Mouse (Mus musculus): ENCODE measurements around the gene Rev1. TPM values are rescaled to one million over a fixed set of nuclear protein-coding genes. Genes with fewer than 3 reads are reported as not detected.

Rev1 gene
- total RNA-seq (2023), result 30.8 TPM

GRCm38 (mm10) chr1:38129501-38130267, at the start of gene Rev1:
Gene Rev1 (minus strand): TSS chr1:38129801.

Other genes with a start within 250 kb of the Rev1 start
- gene Mitd1, start 239.4 kb downstream of the Rev1 start, total RNA-seq (2023), result 31.6 TPM
- 146 TPM for gene Mrpl30, start 239.3 kb downstream of the Rev1 start, total RNA-seq (2023)
- not detected for gene Lyg2, start 213.3 kb downstream of the Rev1 start, total RNA-seq (2023)
- not detected for gene Lyg1, start 172.0 kb downstream of the Rev1 start, total RNA-seq (2023)
- gene Txndc9, start 131.9 kb downstream of the Rev1 start, total RNA-seq (2023), result 74.5 TPM
- 49.0 TPM for gene Eif5b, start 131.8 kb downstream of the Rev1 start, total RNA-seq (2023)

Measured in CD8-positive naive resting alpha-beta T cell, adult 57 days (primary cell).